Mouse (Mus musculus): ENCODE results near the gene Usp47. TPM values are rescaled to one million over a fixed set of nuclear protein-coding genes. Genes with fewer than 3 reads are reported as not detected.

Usp47 gene
- total and polyA plus RNA-seq, 3 experiments, result 37.3 to 122 (median 47.8) TPM

- H3K79me2 ChIP-seq (ENCODE audit: control insufficient read depth, insufficient read depth, low read length, poor library complexity), result no peaks in the 10 kb centered on the region
- H3K27me3 ChIP-seq (ENCODE audit: control insufficient read depth in 1 of 2, insufficient read depth in 2 of 2, low read length in 2 of 2), result no peaks in the 10 kb centered on the region; a peak in 1 of 4 replicates
- no peak overlapping the region for H3K9ac ChIP-seq (ENCODE audit: control insufficient read depth, low read depth, low read length, poor library complexity, severe bottlenecking)
- H3K4me1 ChIP-seq (ENCODE audit: control insufficient read depth in 1 of 2, insufficient read depth in 2 of 2, low read length in 2 of 2), result no peaks in the 10 kb centered on the region
- no peak overlapping the region for H3K4me3 ChIP-seq (ENCODE audit: control insufficient read depth in 1 of 2, insufficient read depth in 1 of 2, low read depth in 2 of 2, low read length in 2 of 2)
- H3K27ac ChIP-seq (ENCODE audit: control insufficient read depth, low read depth, low read length), result no peak overlapping the region
- H3K9me3 ChIP-seq (replicated peaks; ENCODE audit: insufficient read depth, low read length), result no peaks in the 10 kb centered on the region
- no peak for DNase-seq (ENCODE audit: low read depth, low spot score)
- TF ChIP-seq TBP (IDR thresholded peaks at IDR 0.05; ENCODE audit: low read depth, low read length) (no peak), USF2 (IDR thresholded peaks at IDR 0.05; ENCODE audit: borderline replicate concordance in 1 of 2, insufficient read depth in 1 of 2, low read depth in 1 of 2, low read length in 2 of 2) (no peak), ZKSCAN1 (IDR thresholded peaks at IDR 0.05; ENCODE audit: low read depth, low read length) (no peak), USF1 (IDR thresholded peaks at IDR 0.05; ENCODE audit: low read depth, low read length) (no peak)
- no peaks in the 10 kb centered on the region for H3K36me3 ChIP-seq (ENCODE audit: control insufficient read depth in 1 of 2, insufficient read depth in 2 of 2, low read length in 2 of 2)
These were observed 117.4 kb downstream of the Usp47 start for GRCm38 (mm10) chr7:112140725-112141124.

DNA sequence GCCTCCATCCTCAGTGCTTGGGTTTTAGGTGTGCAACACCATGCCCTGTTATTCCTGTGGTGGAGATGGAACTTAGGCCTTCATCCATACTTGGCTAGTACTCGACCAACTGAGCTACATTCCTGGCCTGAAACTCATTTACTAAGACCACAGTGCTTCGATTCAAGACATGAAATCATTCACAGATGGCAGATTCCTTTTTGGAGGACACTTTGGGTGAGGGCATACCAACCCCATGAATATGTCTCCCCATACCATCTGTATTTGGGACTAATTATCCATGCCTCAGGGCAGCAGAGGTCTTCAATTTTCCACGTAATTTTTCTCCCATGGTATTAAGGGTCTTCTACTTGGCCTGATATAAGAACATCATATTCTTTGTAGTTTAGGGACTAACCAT lies 119.3 kb downstream of the Usp47 start:
- Histone ChIP-seq H3K9me3 (replicated peaks; ENCODE audit: insufficient read depth, low read length) (no peaks in the 10 kb centered on the region), H3K36me3 (ENCODE audit: control insufficient read depth in 1 of 2, insufficient read depth in 2 of 2, low read length in 2 of 2) (no peaks in the 10 kb centered on the region), H3K4me3 (ENCODE audit: control insufficient read depth in 1 of 2, insufficient read depth in 1 of 2, low read depth in 2 of 2, low read length in 2 of 2) (no peak overlapping the region), H3K27me3 (ENCODE audit: control insufficient read depth in 1 of 2, insufficient read depth in 2 of 2, low read length in 2 of 2) (no peaks in the 10 kb centered on the region; a peak in 1 of 4 replicates), H3K4me1 (ENCODE audit: control insufficient read depth in 1 of 2, insufficient read depth in 2 of 2, low read length in 2 of 2) (no peaks in the 10 kb centered on the region), H3K27ac (ENCODE audit: control insufficient read depth, low read depth, low read length) (no peak overlapping the region), H3K79me2 (ENCODE audit: control insufficient read depth, insufficient read depth, low read length, poor library complexity) (no peaks in the 10 kb centered on the region), H3K9ac (ENCODE audit: control insufficient read depth, low read depth, low read length, poor library complexity, severe bottlenecking) (no peak overlapping the region)
- DNase-seq (ENCODE audit: low read depth, low spot score), result no peak
- no peak for TF ChIP-seq HCFC1 (IDR thresholded peaks at IDR 0.05; ENCODE audit: low read depth, low read length)
- no peak for TF ChIP-seq EP300 (IDR thresholded peaks at IDR 0.05; ENCODE audit: low read depth in 1 of 2, low read length in 2 of 2)
- no peak for TF ChIP-seq POLR2A (IDR thresholded peaks at IDR 0.05; ENCODE audit: control insufficient read depth in 1 of 2, insufficient read depth in 1 of 2, low read depth in 1 of 2, low read length in 2 of 2, poor library complexity in 1 of 2)
- no peak for TF ChIP-seq TAL1 (IDR thresholded peaks at IDR 0.05; ENCODE audit: low read length)
- no peak for TF ChIP-seq MAFK (IDR thresholded peaks at IDR 0.05; ENCODE audit: borderline replicate concordance, low read depth, low read length)
- TF ChIP-seq USF1 (IDR thresholded peaks at IDR 0.05; ENCODE audit: low read depth, low read length), result no peak
- TF ChIP-seq CTCF (IDR thresholded peaks at IDR 0.05 in 2 of 3, conservative IDR thresholded peaks at IDR 0.05 in 1 of 3; ENCODE audit: control insufficient read depth in 1 of 3, insufficient read depth in 1 of 3, low read depth in 2 of 3, low read length in 3 of 3, poor library complexity in 1 of 3, severe bottlenecking in 1 of 3), result no peak
- no peak for TF ChIP-seq SMC3 (IDR thresholded peaks at IDR 0.05; ENCODE audit: low read depth, low read length)
- no peak for TF ChIP-seq MYC (IDR thresholded peaks at IDR 0.05; ENCODE audit: low read depth, low read length)
- TF ChIP-seq GATA1 (IDR thresholded peaks at IDR 0.05; ENCODE audit: low read depth, low read length), result no peak
- no peak for TF ChIP-seq ELF1 (IDR thresholded peaks at IDR 0.05; ENCODE audit: low read depth, low read length)
- no peak for TF ChIP-seq MAZ (IDR thresholded peaks at IDR 0.05; ENCODE audit: low read depth, low read length)

DNA sequence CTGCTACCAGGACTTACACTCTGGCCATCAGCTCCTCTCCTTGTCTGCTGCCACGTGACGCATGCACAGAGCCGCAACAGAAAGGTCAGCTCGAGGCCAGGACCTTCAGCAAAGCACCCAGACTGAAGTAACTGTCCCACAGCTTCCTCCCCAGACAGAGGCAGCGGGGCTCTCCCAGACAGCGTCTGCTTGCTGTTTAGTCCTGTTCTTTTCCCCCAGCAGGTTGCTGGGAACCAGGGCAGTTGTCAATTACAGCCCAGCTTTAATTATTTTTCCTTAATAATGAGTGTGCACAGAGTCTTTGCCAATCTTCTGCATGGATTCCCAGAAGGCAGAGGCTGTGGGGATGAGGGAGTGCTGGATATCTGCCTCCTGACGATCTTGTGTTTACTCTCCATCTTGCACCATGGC lies 119.8 kb downstream of the Usp47 start:
- H3K9ac ChIP-seq (ENCODE audit: control insufficient read depth, low read depth, low read length, poor library complexity, severe bottlenecking), result no peak overlapping the region
- no peak overlapping the region for H3K4me3 ChIP-seq (ENCODE audit: control insufficient read depth in 1 of 2, insufficient read depth in 1 of 2, low read depth in 2 of 2, low read length in 2 of 2)
- no peaks in the 10 kb centered on the region for H3K4me1 ChIP-seq (ENCODE audit: control insufficient read depth in 1 of 2, insufficient read depth in 2 of 2, low read length in 2 of 2)
- H3K27ac ChIP-seq (ENCODE audit: control insufficient read depth, low read depth, low read length), result no peak overlapping the region
- no peaks in the 10 kb centered on the region for H3K36me3 ChIP-seq (ENCODE audit: control insufficient read depth in 1 of 2, insufficient read depth in 2 of 2, low read length in 2 of 2)
- no peaks in the 10 kb centered on the region; a peak in 2 of 4 replicates for H3K27me3 ChIP-seq (ENCODE audit: control insufficient read depth in 1 of 2, insufficient read depth in 2 of 2, low read length in 2 of 2)
- no peaks in the 10 kb centered on the region for H3K79me2 ChIP-seq (ENCODE audit: control insufficient read depth, insufficient read depth, low read length, poor library complexity)
- DNase-seq (ENCODE audit: low read depth, low spot score), result no peak
- no peaks in the 10 kb centered on the region for H3K9me3 ChIP-seq (replicated peaks; ENCODE audit: insufficient read depth, low read length)
- TF ChIP-seq E2F4 (IDR thresholded peaks at IDR 0.05; ENCODE audit: borderline replicate concordance, low read depth, low read length) (no peak), MAX (IDR thresholded peaks at IDR 0.05; ENCODE audit: low read length) (no peak), POLR2AphosphoS5 (IDR thresholded peaks at IDR 0.05; ENCODE audit: borderline replicate concordance, low read depth, low read length) (no peak), SMC3 (IDR thresholded peaks at IDR 0.05; ENCODE audit: low read depth, low read length) (no peak), ELF1 (IDR thresholded peaks at IDR 0.05; ENCODE audit: low read depth, low read length) (no peak), MEF2A (IDR thresholded peaks at IDR 0.05; ENCODE audit: extremely low read depth, insufficient replicate concordance, low read depth, low read length, poor library complexity, severe bottlenecking) (no peak), EP300 (IDR thresholded peaks at IDR 0.05; ENCODE audit: low read depth in 1 of 2, low read length in 2 of 2) (no peak), ETS1 (IDR thresholded peaks at IDR 0.05; ENCODE audit: low read depth, low read length) (no peak), MYC (IDR thresholded peaks at IDR 0.05; ENCODE audit: low read depth, low read length) (no peak), GATA1 (IDR thresholded peaks at IDR 0.05; ENCODE audit: low read depth, low read length) (no peak), JUND (IDR thresholded peaks at IDR 0.05; ENCODE audit: low read depth, low read length) (no peak)

Measured in MEL (cell line).